Mouse (Mus musculus): ENCODE results near the gene Gas7.
A peak's percentile ranks its signal among the peaks of the same experiment; 100 is the strongest.

Gas7 gene

DNA sequence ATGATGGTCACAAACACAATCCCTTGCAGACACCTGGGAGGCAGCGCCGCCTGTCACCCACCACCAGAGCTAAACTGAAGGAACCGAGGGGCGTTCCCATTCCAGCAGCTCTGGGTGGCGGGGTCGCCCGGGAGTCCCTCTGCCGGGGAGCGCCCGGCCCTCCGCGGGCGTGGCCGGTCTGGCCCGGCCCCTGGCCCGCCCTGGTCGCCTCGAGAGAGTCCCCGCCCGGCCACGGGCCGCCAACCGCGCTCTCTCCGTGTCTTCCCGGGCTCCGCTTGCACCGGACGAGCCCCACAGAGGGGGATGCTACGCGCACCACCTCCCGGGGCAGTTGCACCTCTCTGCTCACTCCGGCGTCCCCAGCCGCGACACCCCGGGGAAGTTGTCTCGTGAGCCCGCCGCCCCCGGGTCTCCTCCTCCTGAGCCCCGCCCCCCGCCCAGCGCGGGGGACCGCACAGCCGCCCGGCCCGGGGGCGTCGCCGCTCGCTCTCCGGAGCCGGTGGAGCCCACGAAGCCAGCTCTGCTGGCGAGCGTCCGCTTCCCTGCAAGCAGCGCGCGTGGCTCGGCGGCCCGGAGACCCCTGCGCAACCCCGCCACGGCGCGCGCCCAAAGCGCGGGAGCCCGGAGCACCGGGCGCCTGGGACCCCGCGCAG lies at the start of gene Gas7:
Gas7 (plus strand) TSS at position 564 of the 653 bp plus-strand sequence.
- peak; percentile 67 for DNase-seq (ENCODE audit: low read depth, low spot score)

GRCm38 (mm10) chr11:67414346-67414940 lies 40.8 kb upstream of the Gas7 start:
- no peak for DNase-seq (ENCODE audit: low read depth, low spot score)

GRCm38 (mm10) chr11:67423575-67423974 lies 31.7 kb upstream of the Gas7 start:
- no peak for DNase-seq (ENCODE audit: low read depth, low spot score)

DNA sequence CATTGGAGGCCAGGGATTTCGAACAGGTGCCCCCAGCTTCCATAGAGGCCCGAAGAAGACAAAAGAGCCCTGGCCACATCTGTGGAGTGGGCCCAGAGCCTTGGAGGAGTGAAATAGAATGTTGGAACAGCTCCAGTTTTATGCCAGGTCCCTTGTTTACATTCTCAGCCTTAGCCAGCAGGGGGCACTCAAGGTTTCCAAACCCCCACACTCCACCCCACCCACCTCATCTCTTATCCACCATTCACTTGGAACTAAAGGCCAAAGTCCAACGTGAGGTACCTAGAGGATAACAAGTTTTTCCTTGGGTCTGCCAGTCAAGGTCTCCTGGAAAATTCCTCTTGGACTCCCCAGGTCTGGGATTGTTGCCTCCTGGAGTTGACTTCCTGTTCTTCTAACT lies 27.0 kb upstream of the Gas7 start:
- peak; percentile 62 for DNase-seq (ENCODE audit: low read depth, low spot score)

- peak; percentile 18 for DNase-seq (ENCODE audit: low read depth, low spot score)
Measured at GRCm38 (mm10) chr11:67429836-67430235, 25.4 kb upstream of the Gas7 start.

DNA sequence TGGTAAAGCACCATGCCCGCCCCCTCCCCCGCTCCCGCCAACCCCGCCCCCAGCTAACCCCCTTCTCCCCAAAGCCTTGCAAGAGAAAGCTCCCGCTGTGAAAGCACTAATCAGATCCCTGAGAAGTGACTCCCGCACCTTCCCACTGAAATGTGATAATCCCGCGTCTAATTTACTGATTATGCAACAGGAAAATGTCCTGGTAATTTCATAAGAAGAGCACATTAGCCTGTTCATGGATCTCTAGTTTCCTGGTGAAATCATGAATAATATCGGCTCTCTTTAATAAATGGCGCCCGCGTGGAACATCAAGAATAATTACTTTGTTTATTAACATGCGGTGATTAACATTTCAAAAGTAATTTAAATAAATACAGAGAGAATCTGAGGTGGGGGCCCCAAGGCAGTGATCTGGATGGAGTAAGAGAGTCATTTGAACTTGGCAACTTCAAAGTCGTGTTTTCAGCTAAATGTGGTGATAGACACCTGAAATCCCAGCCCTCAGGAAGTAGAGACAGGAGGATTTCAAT lies 24.1 kb upstream of the Gas7 start:
- DNase-seq (ENCODE audit: low read depth, low spot score), result peak; percentile 15

- peak; percentile 73 for DNase-seq (ENCODE audit: low read depth, low spot score)
Measured at GRCm38 (mm10) chr11:67431864-67432263, 23.4 kb upstream of the Gas7 start.

- no peak for DNase-seq (ENCODE audit: low read depth, low spot score)
Measured at GRCm38 (mm10) chr11:67433763-67434162, 21.5 kb upstream of the Gas7 start.

DNA sequence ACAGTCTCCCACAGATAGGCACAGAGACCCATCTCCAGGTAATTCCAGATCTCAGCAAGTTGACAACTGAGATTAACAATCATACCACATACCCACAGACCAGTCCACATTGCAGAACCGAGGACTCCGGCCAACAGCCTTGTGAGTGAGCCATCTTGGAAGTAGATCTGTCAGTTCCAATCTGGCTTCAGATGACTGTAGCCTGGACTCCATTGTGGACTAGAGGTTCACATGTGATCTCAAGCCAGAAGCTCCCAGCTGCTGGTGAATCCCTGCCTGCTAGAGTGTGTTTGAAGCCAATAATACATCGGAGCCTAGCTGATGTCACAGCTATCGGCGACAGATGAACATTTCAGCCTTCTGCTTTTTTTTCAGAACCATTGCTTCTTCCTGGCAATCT lies 16.5 kb upstream of the Gas7 start:
- DNase-seq (ENCODE audit: low read depth, low spot score), result no peak

- no peak for DNase-seq (ENCODE audit: low read depth, low spot score)
Measured at GRCm38 (mm10) chr11:67445058-67445825, 10.0 kb upstream of the Gas7 start.

- DNase-seq (ENCODE audit: low read depth, low spot score), result no peak
Measured at GRCm38 (mm10) chr11:67451525-67451924, 3.7 kb upstream of the Gas7 start.

- DNase-seq (ENCODE audit: low read depth, low spot score), result peak; percentile 49
Measured at GRCm38 (mm10) chr11:67455527-67455981, 317 bp downstream of the Gas7 start.

DNA sequence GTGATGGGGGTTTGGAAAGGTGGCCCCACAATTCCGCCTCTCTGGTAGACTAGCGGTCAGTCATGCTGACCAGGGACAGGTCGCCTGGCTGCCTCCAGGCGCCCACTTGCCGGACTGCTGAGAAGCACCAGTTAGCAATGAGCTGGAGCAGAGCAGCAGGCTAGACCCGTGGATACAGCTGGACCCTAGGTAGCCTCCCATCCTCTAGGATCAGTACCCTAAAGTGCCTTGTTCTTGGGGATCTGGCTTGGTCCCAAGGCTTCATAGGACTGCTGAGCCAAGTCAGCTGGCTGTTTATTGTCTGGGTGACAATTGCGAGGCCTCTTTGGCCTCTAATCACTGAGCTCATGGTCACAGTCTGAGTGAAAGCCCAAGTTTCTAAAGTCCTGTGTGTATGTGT lies 792 bp downstream of the Gas7 start:
- no peak for DNase-seq (ENCODE audit: low read depth, low spot score)

DNA sequence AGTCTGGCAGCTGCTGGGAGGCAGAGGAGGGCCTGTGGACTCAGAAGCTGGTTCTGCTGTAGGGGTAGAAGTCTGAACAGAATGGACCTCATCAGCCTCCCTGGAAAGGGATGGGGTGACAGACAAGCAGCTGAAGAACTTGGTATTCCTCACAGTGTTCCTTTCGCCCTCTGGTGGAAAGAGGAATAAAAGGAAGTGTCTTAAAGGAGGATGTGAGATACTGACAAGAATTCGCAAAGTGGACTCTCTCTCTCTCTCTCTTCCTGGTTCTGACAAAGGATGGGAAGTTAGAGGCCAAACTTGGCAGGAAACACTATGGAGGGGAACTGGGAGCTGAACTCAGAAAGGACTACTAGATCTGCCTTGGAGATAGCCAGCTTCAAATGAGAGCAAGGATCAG lies 2.9 kb downstream of the Gas7 start:
- peak; percentile 47 for DNase-seq (ENCODE audit: low read depth, low spot score)

DNA sequence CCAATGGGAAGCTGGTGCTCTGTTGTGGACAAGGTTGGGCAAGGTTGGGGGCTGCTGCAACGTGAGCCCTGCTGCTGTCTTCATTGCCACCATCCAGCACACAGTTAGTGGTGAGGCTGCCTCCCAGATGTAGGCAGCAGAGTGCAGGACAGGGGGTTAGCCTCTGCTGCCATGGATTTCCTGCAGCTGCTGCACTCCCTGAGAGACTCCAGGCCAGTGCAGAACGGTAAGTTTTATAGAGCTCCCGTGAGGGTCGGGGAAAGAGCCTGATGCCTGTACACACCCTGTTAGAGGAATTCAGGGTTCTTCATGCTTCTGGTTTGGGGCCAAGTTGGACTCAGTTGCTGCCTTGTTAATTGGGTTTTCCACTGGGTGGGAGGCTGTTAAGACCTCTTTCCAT lies 11.9 kb downstream of the Gas7 start:
- no peak for DNase-seq (ENCODE audit: low read depth, low spot score)

GRCm38 (mm10) chr11:67468846-67469245 lies 13.6 kb downstream of the Gas7 start:
- peak; percentile 94 for DNase-seq (ENCODE audit: low read depth, low spot score)

DNA sequence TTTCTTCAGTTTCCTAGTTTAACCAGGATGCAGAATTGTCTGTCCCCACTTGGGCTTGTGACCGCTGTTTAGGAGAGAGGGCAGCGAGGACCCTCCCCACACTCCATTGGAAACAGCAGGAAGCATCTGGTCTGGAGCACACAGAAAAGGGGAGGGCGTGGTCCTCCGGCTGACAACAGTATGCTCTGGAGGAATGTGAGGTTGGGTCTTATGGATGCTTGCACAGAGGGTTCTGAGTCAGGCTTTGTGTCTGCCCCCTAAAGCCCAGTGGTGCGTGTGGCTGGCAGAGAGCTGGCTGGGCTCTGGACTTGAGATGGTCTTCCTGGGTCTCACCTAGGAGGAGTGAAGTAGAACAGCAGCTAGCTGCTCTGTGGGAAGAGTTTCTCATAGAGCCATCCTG lies 19.4 kb downstream of the Gas7 start:
- DNase-seq (ENCODE audit: low read depth, low spot score), result peak; percentile 72

DNA sequence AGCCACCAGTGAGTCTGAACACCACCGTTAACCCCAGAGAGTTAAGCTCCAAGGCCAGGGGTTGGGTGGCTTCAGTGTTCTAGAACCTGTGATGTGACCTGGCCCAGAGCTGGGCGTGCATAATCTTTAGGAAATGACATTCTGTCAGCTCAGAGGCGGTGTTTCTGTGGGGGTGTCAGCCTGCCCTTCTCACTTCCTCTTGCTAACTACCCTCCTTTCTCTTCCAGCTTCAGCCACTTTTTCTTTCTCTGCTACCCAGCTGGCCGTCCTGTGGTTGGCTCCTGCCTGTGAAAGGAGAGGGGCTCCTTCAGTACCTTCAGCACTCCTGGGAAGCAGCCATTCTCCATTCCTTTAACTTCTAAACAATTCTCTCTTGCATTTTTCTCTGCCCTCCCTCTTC lies 24.3 kb downstream of the Gas7 start:
- DNase-seq (ENCODE audit: low read depth, low spot score), result no peak

DNA sequence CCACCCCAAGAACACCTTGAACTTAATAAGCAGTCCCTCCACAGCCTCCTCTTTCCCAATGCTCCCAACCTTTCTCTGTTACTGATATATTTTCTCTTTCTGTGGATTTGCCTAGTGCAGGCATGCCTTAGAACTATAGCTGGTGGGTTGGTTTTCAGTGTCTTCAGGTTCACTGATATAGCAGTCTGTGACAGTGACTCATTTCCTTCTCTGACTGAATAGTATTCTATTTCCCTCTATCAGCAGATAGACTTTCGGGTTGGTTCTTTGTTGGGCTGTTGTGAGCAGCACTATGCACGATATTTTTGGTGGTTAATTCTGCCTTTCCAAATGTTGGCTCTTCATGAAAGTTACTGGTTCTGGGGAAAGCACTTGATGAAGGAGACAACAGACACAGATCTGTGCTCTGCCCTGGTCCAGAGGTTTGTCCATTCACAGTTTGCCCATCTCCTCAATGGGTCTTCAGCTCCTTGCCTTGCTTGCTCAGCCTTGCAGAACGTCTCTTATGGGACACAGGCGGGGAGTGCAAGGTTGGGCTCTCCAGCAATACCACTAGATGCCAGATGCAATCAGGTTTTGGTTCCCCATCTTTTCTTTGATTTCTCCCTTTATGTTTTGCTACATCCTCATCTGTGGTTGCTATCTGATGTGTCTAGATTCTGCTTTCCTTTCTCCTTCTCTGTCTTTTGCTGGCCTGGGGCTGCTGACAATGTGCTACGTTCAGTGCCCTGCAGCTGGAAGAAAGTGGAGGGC lies 25.1 kb downstream of the Gas7 start:
- no peak for DNase-seq (ENCODE audit: low read depth, low spot score)

DNA sequence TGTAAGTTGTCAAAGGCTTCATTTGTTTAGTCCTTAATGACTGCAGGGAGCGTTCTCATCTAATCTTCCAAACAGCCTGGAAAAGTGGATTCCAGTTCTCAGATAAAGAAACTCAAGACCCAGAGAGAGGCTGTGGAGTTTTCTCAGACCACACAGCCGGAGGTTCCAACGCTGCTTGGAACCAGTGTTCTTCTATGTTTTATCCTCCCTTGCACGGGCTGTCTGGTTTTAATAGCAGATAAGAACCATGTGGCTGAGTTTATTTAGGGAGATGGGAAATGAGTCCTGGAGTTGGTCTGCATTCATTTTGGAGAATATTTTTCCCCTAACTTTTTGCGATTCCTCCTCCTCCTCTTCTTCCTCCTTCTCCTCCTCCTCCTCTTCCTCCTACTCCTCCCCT lies 26.5 kb downstream of the Gas7 start:
- no peak for DNase-seq (ENCODE audit: low read depth, low spot score)

DNA sequence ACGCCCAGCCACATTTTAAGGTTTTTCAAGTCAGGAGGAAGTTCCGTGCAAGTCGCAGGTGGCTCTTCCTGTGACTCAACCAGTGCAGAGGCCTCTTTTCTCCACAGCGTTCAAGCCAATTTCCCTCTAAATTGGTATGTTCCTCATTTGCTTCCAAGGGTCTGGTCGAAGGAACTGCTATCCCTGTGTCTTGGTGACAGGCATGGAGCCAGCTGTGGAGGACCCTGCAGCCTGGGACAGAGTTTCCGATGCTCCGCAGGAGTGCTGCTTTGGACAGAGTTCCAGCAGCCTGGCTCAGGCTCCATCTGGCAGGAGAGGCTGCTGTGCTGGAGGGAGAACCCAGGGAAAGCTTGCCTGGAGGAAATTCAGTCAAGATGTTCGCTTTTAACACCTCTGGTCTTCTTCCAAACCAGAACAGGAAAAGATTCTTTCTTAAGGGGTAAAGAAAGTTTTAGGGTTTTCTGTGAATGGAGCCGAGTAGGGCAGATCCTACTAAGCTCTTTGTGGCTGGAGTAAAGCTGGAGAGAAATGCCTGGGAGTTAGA lies 27.1 kb downstream of the Gas7 start:
- peak; percentile 27 for DNase-seq (ENCODE audit: low read depth, low spot score)

All from R1 (cell line).